Mouse (Mus musculus) olfactory bulb, adult 2 months (tissue): ENCODE measurements around the gene Stard8.
"Not testable (repeated sequence)": the region's sequence is repeated elsewhere in the genome, so short reads cannot be mapped to it uniquely, and the experiment has no call there.

ENCODE experiments used
- CTCF ChIP-seq: fragments of 200-500 bp; IDR thresholded peaks from 2 replicates; pipeline ENCODE4 v1.5.1; 2012; ENCODE audit warnings: low read depth, mild to moderate bottlenecking, low read length, moderate library complexity; ENCODE audit not compliant: insufficient read depth
- POLR2A ChIP-seq: fragments of 200-500 bp; IDR thresholded peaks from 2 replicates; pipeline ENCODE4 v1.6.1; 2012; ENCODE audit warnings: mild to moderate bottlenecking, low read depth, low read length, moderate library complexity; ENCODE audit not compliant: insufficient read depth

DNA sequence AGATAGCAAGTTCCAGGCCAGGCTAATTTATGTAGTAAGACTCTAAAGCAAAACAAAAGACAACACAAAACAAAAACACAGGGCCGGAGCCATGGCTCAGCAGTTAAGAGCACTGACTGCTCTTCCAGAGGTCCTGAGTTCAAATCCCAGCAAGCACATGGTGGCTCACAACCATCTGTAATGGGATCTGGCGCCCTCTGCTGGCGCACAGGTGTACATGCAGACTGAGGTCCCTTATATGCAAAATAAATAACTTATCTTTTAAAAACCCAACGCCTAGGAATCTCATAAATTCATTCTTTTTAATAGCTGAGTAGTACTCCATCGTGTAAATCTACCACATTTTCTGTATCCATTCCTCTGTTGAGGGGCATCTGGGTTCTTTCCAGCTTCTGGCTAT, 16.4 kb upstream of the Stard8 start:
- TF ChIP-seq CTCF, POLR2A: not testable (repeated sequence)
